Mouse (Mus musculus): Measurements from ENCODE around the gene Cdc6. TPM values are rescaled to one million over a fixed set of nuclear protein-coding genes. Genes with fewer than 3 reads are reported as not detected.
A peak's percentile ranks its signal among the peaks of the same experiment; 100 is the strongest.

The Cdc6 gene
- total RNA-seq, 2 experiments from 2014 or later = 0.52 to 0.64 TPM

DNA sequence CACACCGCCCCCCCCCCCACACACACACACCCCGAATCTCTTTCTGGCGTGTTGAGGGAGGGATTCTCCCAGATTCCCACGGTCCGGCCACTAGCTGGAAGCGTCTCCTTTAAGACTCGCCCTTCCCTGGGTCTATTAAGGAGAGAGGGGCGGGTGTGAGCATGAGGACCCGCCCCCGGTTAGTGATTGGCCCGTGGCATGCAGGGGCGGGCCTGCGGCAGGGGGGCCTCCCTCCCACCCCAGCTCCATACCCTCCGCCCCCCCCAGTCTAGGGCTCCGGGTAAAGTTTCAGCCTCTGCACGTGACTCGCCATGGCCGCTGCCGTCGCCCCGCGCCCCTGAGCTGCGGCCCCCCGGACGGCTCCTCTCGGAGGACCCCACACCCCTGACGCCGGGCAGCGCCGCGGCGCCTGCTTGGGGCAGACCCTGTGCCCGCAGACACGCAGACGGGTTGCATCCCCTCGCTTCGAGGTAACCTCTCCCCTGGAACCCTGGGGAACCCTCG lies 29.9 kb downstream of the Cdc6 start:
- DNase-seq (ENCODE audit: low spot score in 2 of 2) = peak; percentile 64 to 73
- H3K27ac ChIP-seq = peak overlapping the region; percentile 77
- H3K4me3 ChIP-seq = peak overlapping the region; percentile 63
- no peak for TF ChIP-seq CTCF (conservative IDR thresholded peaks at IDR 0.05)

DNA sequence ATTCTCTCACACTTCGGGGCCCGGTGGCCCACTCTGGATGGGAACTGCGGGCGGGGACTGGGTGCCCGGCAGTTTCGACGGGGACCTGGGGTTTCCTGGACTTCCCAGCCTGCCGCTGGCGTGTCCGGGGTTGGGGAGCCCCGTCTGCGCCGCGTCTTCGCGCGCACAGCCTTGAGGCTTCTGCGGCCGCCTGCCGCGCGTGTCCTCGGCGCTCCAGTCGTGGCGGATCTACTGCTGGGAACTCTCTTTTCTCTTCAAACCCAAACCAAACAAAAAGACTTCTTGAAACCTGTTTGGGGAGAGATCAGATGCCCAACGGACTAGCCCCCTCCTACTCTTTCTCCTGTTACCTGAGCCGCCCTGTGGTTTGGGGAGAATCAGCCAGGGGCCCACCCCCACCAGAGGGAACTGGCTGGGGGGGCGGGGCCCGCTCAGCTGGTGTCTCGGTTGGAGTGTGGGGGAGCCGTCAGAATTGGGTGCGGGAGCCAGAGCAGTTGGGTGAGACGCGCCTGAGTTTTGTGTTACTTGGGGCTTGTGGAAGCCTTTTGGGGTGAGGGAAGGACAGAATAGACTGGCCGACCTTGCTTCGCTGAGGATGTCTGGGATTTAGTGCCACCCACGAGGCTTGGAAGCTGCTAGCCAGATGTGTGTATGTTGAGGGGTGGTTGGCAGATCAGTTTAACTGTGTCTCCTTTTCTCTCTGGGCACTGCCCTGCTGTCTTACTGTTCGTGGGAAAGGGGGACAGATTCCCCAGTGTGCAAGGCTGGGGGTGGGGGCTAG lies 30.5 kb downstream of the Cdc6 start:
- no peak for DNase-seq (ENCODE audit: low spot score in 2 of 2)
- Histone ChIP-seq H3K27ac (peak overlapping the region; percentile 77), H3K4me3 (peak overlapping the region; percentile 63)
- no peak for TF ChIP-seq CTCF (conservative IDR thresholded peaks at IDR 0.05)

DNA sequence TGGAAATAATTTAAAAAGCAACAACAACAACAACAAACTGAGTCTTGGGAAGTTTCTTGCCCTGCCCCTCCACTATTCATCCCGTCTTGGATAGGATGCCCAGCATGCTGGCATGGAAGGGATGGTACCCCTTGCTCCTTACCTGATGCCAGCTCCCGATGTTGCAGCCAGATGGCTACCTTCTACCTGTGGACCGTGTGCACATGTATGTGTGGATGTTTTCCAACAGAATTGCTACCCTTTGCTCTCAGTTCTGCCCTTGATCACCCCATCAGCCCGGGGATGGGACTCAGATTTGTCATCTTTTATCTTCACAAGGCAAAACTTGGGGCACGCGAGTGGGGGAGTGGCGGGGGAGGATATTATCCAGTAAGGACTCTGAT lies 31.1 kb downstream of the Cdc6 start:
- no peak for TF ChIP-seq CTCF (conservative IDR thresholded peaks at IDR 0.05)
- Histone ChIP-seq H3K27ac (peak overlapping the region; percentile 18; the same call in 1 of the 2 replicates), H3K4me3 (peak overlapping the region; percentile 63; the same call in 1 of the 2 replicates)
- no peak for DNase-seq (ENCODE audit: low spot score in 2 of 2)

DNA sequence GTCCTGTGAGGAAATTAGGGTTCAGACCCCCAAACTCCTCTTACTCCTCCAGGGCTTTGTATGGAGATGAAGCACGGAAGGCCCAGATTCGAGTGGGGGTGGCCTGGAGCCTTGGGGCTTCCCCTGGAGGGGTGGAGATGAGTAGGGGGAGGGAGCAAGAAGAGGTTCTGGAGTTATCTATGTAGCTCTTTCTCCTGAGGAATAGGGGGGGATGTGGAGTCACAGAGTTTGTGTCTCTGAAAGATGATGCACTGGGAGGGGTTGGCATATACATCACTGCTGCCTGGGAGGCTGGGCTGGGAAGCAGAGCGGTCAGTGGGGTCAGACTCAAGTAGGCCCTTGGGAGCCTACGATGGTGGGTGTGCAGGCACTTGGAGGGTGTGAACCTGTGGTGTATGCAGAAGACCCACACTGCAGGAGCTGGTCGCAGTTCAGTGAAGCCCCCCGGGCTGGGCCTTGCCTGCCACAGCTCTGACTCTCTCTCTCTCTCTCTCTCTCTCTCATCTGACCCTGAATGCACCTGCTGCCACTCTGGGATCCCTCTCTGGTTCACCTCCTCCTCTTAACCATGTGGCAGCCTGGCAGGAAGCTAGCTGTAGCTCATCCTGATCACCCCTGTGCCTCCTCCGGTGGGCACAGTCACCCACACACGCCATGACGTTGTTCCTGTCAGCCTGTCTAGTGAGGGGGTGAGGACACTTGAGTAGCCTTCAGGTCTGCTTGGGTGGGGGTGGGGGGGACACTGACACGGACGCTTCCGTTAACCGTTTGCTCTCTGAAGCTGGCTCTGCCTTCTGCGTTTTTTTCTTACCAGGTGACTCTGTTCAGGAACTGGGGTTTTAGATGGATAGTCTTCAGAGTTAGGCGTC lies 31.7 kb downstream of the Cdc6 start:
- no peak for TF ChIP-seq CTCF (conservative IDR thresholded peaks at IDR 0.05)
- peak overlapping the region; percentile 63; the same call in 1 of the 2 replicates for H3K4me3 ChIP-seq
- H3K27ac ChIP-seq = peak overlapping the region; percentile 91; the same call in 1 of the 2 replicates
- DNase-seq (ENCODE audit: low spot score in 2 of 2) = no peak

DNA sequence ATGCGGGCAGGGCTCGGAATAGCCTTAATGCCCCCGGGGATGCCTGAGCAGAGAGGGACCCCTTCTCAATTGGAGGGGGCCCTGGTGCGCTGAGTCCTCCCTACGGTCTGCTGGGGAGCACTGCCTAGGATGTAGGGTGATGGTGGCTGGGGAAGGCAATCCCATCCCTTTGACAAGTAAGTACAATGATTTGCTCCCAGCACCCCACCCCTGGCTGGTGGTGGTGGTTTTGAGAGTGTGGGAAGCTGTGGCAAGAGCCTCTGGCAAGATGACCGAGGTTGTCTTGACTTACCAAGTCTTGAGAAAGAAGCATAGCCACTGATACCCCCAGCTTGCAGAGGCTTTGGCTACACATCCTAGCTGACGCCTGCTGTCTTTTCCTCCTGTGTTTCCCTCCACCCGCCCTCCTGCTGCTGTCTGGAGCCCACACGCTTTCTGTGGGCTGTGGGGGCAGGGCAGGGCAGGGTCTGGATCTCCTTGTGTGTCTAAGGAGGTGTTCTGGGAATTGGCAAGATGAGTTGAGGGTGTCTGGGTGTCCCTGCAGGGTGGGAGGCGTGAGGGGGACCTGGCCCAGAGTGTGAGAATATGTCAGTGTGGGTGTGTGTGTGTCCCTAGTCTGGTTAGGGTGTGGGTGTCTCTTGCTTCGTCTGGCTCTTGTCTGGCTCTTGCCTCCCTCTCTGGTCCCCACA lies 32.5 kb downstream of the Cdc6 start:
- no peak for DNase-seq (ENCODE audit: low spot score in 2 of 2)
- Histone ChIP-seq H3K27ac (peak overlapping the region; percentile 91; the same call in 1 of the 2 replicates), H3K4me3 (peak overlapping the region; percentile 15; the same call in 1 of the 2 replicates)
- TF ChIP-seq CTCF (conservative IDR thresholded peaks at IDR 0.05) = no peak

DNA sequence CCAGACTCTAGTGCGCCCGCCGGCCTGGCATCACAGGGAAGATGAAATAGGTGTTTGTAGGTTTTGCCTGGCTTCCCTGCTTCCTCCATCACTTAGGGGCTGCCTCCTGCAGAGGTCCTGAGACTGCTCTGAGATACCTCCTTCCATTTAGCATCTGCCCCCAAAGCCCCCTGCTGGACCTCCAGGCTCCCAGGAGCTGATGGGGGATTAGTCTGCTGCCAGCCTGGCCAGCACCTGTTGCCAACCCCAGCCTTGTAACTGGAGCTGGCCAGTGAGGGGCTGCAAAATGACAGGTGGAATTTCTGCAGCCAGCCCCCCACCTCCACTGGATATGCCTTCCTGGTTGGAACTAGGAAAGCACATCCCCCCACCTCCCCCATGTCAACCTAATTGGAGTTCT lies 33.2 kb downstream of the Cdc6 start:
- Histone ChIP-seq H3K4me3 (peak overlapping the region; percentile 54; the same call in 1 of the 2 replicates), H3K27ac (peak overlapping the region; percentile 91)
- TF ChIP-seq CTCF (conservative IDR thresholded peaks at IDR 0.05) = no peak
- no peak for DNase-seq (ENCODE audit: low spot score in 2 of 2)

DNA sequence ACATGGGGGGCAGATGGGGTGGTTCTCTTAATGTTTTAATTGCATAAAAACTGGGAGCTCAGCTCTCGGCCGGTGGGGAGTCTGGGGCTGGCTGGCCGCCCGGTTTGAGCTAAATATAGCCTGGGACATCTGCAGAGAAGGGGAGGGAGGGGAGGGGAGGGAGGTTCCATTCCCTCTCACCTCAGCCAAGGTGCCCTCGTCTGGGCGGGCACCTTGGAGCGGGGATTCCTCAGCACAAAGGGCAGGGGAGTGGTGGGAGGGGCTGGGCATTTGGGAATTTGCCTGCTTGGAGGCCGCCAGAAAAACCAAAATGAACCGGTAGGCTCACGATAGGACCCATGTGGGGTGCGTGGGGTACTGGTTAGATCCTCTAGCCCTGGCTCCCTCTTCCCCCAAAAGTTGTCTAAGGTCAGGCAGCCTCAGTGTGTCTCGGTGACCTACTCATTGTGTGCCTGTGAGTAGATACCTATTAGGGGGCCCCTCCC lies 33.8 kb downstream of the Cdc6 start:
- TF ChIP-seq CTCF (conservative IDR thresholded peaks at IDR 0.05) = no peak
- peak in 1 of 2 experiments; percentile 76 for DNase-seq (ENCODE audit: low spot score in 2 of 2)
- Histone ChIP-seq H3K4me3 (peak overlapping the region; percentile 54), H3K27ac (peak overlapping the region; percentile 91)

DNA sequence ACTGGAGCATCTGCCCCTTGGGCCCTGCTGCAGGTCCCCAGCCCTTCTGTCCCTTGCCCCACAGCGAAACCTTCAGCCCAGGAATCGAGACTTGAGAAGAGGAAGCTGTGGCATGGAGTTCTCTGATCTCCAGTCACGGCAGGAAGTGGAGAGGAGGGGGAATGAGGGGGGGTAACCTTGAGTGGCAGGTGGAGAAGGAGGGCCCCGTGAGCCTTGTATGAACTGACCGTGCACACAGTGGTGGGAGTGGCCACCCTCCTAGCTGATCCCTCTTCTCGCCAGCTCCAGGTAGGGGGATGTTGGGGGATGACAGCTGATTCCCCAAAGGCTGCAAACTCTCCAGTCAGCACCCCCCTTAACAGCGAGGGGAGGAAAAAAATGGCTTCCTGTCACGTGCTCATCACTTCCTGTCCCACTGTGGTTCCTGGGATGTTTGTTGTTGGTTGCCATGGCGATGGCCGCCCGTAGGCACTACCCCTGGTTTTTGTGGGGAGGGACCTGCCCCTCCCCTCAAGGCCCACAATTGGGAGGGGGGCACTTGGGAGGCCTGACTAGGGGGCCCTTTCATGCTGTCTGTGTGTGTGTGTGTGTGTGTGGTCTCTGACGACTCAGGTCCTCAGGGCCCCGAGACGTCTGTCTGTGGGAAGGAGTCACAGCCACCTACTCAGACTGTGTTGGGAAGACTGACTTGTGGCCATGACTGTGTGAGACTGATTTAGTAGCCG lies 34.4 kb downstream of the Cdc6 start:
- DNase-seq (ENCODE audit: low spot score in 2 of 2) = no peak
- TF ChIP-seq CTCF (conservative IDR thresholded peaks at IDR 0.05) = no peak
- Histone ChIP-seq H3K27ac (peak overlapping the region; percentile 91), H3K4me3 (peak overlapping the region; percentile 54)

DNA sequence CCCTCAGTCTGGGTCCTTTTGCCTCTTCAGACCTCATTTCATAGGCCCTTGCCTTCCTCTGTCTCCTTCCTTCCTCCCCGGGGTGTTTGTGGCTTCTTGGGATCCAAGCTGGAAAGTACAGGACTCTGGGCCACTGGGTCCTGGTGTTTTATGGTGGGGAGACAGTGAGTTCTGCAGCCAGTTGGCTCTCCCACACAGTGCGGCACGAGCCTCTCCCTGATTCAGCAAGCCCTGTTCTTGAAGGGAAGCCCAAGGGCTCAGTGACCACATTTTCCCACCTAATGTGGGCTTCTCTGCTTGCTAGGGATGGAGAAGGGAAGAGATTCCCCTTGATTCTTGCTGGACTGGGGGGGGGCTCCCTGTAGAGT lies 34.9 kb downstream of the Cdc6 start:
- Histone ChIP-seq H3K27ac (peak overlapping the region; percentile 91), H3K4me3 (peak overlapping the region; percentile 54)
- no peak for TF ChIP-seq CTCF (conservative IDR thresholded peaks at IDR 0.05)
- no peak for DNase-seq (ENCODE audit: low spot score in 2 of 2)

DNA sequence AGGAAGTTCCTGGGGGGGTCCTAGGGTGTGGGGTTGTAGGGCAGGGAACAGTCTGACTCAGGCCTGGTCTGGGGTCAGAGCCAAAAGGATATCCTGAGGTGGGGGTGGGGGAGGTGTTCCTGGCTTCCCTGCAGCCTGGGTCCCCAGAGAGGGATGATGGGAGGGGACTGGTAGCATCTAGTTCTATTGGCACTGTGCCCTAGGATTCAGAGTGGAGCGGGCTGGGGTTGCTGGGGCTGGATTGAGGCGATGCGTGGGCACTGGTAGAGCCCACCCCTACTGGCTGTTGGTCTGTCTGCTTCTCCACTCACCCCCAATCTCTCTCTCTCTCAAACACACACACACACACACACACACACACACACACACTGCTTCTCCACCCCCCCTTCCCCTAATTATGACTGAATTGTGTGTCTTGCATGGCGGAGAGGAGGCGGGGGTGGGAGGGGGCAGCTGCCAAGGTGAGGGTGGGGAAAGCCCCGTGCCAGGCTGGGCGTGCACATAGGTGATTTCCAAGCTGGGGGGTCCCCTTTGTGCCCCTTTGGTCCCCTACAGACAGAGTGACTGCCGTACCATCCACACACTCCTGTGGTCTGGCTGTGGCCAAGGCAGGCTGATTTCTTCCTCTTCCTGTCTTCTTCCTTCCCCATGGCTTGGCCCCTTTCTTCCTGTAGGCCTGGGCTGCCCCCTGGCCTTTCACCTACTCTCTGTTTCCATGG lies 35.5 kb downstream of the Cdc6 start:
- no peak overlapping the region for H3K4me3 ChIP-seq
- no peak for DNase-seq (ENCODE audit: low spot score in 2 of 2)
- peak overlapping the region; percentile 48; the same call in 1 of the 2 replicates for H3K27ac ChIP-seq
- TF ChIP-seq CTCF (conservative IDR thresholded peaks at IDR 0.05) = no peak

DNA sequence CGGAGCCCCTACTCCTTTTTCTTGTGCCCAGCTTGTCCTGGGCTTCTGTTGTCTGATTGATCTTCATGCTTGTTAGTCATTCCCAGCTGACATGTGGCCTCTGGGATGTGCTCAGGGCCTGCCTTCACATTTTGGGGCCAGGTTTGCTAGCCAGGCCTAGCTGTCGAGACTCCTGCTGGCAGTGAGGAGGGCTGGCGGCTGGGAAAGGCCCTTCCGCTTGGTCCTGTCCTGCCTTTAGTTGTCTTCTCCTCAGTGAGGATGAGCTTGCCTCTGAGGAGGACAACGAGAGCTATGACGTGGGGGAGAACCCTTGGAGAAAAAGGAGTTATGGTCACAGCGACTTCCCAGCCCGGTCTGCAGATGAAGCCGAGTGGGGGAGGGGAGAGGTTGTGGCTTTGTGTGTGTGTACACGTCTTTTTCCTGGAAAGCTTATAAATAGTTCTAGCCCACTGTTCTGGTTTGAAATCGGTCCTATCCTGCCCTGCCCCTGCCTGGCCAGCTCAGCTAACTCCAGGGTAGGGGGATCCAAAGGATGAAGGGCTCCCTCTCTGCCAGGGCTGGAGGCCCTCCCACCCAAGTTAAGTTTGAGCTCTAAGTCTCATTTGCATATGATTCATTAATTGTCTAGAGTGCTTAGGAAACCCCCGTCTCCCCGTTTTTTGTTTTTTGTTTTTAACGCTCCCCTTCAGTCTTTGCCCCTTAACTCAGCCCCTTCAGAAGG lies 36.3 kb downstream of the Cdc6 start:
- Histone ChIP-seq H3K4me3 (no peak overlapping the region), H3K27ac (peak overlapping the region; percentile 48; the same call in 1 of the 2 replicates)
- TF ChIP-seq CTCF (conservative IDR thresholded peaks at IDR 0.05) = no peak
- DNase-seq (ENCODE audit: low spot score in 2 of 2) = no peak
